Mouse (Mus musculus) brain, embryonic 18.5 days (tissue): ENCODE data around the gene Fgf22.

Experiments
- DNase-seq: peaks from one replicate; pipeline ENCODE4 v3.0.0-alpha.2; 2012; ENCODE audit warnings: low read depth, low spot score

The Fgf22 gene

GRCm38 (mm10) chr10:79767372-79768244 lies 12.7 kb downstream of the Fgf22 start:
- DNase-seq, result peak; percentile 90

DNA sequence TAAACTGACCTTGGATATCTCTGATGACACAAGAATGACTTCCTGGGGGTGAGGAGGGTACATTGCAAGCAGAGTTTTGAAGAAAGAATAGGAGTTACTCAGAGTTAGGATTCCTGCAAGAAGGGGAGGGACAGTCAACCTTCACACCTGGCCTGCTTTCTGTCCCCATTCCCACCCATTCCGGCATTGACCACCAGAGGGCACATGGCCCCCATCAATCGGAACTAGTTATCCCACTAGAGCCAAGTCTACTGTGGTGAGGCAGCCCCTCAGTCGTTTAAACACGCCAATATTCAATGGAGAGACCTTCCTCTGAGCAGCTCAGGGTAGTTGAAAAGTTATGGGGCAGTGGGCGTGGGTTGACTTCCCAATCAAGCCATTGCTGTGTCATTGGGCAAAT lies 13.5 kb downstream of the Fgf22 start:
- no peak for DNase-seq

GRCm38 (mm10) chr10:79769329-79769728 lies 14.5 kb downstream of the Fgf22 start:
- no peak for DNase-seq

DNA sequence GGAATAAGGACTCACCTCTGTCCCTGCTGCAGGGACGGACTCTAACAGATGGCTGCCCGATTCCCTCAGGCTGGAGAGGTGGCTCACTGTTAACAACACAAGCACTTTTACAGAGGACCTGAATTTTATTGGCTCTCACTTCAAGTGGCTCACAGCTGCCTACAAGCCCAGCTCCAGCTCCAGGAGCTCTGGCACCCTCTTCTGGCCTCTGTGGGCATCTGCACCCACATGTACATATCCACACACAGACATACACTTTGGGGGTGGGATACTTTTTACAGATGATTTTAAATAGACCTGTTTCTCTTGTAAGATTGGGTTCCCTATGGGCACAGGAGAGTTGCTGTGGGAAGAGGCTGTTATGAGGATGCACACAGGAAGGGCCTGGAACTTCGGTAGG lies 17.4 kb downstream of the Fgf22 start:
- no peak for DNase-seq

DNA sequence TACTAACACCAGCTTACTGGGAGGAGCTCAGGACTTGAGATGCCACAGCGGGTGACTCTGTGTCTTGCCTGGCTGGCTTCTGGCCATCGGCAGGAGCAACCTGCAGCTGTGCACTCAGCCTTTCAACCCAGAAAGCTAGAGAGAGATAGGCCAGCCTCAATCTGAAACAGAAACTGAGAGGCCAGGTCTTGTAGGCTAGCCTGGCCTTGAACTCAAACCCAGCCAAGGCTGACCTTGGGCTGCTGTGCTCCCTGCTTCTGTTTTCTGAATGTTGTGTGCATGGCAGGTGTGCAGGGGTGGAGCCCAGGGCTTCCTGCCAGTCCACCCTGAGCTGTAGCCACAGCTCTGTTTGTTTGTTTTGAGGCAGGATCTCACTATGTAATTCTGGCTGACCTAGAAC lies 18.3 kb downstream of the Fgf22 start:
- no peak for DNase-seq

GRCm38 (mm10) chr10:79774486-79775279 lies 19.8 kb downstream of the Fgf22 start:
- DNase-seq, result no peak

DNA sequence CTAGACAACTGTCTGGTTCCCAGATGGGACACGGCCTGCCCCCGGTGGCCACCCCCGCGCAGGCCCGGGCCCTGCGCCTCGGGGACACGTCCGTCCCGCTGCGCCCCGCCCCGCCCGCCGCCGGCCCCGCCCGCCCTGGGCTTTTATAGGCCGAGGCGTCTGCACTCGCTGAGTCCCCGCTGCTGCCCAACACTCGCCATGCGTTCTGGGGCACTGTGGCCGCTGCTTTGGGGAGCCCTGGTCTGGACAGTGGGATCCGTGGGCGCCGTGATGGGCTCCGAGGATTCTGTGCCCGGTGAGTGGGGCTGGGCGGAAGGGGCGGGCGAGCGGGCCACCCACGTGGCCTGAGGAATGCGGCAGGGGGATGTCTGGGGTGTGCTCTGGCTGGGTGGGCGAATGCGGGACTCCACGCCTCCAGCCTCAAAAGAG lies 22.2 kb downstream of the Fgf22 start, which contains the start of gene Fstl3:
Gene Fstl3, plus strand, starts transcription at position 170 of the 429 bp plus-strand sequence.
- no peak for DNase-seq

- no peak for DNase-seq
Measured at GRCm38 (mm10) chr10:79778006-79778405, 23.1 kb downstream of the Fgf22 start.

- DNase-seq, result no peak
Measured at GRCm38 (mm10) chr10:79779193-79779592, 24.3 kb downstream of the Fgf22 start.

GRCm38 (mm10) chr10:79779784-79780663 lies 25.1 kb downstream of the Fgf22 start:
- peak; percentile 90 for DNase-seq

DNA sequence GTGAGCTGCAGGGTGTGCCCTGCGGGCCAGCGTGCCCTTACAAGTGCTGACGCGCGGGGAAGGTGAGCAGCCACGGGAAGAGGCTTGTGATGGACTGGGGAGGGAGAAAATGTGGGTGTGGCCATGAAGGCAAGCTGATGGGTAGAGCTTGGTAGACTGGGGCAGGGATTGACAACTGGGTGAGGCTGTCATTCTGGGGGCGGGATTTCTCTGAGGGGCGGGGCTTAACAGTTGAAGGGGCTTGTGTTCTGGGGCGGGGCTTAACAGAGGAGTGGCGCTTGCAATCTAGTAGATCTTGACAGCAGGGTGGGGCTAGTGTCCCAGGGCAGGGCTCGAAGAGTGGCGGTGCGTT lies 25.8 kb downstream of the Fgf22 start:
- peak; percentile 62 for DNase-seq

DNA sequence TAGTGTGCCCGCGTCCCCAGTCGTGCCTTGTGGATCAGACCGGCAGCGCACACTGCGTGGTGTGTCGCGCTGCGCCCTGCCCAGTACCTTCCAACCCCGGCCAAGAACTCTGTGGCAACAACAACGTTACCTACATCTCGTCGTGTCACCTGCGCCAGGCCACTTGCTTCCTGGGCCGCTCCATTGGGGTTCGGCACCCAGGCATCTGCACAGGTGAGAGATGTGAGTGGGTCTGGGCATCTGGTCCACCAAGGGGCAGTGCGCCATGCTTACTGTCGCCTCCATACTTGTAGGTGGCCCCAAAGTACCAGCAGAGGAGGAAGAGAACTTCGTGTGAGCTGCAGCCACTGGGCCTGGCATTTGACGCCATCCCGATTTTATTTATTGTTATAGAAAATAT lies 26.3 kb downstream of the Fgf22 start:
- no peak for DNase-seq

DNA sequence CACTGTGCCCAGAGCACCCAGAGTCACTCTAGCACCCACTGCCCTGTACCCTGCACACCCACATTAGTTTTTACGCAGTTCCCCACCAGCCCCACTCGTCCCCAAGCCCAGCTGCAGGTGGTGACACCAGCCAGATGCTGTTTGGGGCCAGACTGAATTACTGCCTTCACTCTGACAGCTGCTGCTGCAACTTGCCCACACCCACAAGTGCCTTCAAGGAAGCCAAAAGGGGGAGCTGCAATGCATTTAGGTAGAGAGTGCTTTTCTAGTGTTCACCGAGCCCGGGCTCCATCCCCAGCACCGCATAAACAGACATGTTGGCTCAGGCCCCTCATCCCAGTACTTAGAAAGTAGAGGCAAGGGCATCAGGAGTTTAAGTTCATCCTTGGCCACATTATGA lies 27.1 kb downstream of the Fgf22 start:
- no peak for DNase-seq

DNA sequence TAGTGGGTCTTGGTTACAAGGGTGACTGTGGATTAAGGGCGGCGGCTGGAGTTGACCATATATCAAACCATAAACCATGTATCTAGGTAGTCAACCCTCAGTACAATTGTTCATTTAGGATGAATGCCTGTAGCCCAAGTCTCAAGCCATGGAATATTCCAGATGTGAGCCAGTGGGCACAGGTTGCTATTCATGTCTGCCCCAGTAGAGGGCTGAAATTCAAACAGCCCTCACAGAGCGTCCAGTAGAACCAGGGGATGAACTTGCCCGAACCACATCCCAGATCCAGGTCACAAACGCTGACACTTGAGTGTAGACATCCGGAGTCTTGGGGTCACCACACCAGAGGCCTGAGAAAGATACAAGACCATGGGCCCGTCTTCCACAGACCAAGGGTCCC lies 28.2 kb downstream of the Fgf22 start:
- no peak for DNase-seq

- DNase-seq, result no peak
Measured at GRCm38 (mm10) chr10:79783920-79784800, 29.3 kb downstream of the Fgf22 start.

GRCm38 (mm10) chr10:79788386-79789158 lies 33.7 kb downstream of the Fgf22 start:
- no peak for DNase-seq

DNA sequence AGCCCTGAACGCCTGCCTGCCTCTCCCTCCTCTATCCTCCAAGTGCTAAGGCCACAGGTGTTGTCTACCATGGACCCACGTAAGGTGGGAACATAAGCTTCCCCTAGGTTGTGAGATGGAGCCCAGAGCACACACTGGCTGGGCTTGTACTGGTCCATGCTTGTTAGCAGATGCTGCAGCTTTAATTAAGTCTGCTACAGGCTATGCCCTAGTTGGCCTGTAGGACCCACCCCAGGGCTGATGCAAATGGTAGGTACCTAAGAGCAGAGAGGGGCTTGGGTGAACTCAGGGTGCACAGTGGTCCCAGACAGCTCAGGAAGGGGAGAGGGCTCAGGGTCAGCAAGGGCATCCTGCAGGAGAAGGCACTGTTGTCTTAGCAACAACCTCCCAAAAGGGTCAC lies 34.7 kb downstream of the Fgf22 start:
- DNase-seq, result no peak

- DNase-seq, result no peak
Measured at GRCm38 (mm10) chr10:79790861-79791260, 36.0 kb downstream of the Fgf22 start, which contains the start of gene Prss57. Prss57 (minus strand) TSS chr10:79790961.

DNA sequence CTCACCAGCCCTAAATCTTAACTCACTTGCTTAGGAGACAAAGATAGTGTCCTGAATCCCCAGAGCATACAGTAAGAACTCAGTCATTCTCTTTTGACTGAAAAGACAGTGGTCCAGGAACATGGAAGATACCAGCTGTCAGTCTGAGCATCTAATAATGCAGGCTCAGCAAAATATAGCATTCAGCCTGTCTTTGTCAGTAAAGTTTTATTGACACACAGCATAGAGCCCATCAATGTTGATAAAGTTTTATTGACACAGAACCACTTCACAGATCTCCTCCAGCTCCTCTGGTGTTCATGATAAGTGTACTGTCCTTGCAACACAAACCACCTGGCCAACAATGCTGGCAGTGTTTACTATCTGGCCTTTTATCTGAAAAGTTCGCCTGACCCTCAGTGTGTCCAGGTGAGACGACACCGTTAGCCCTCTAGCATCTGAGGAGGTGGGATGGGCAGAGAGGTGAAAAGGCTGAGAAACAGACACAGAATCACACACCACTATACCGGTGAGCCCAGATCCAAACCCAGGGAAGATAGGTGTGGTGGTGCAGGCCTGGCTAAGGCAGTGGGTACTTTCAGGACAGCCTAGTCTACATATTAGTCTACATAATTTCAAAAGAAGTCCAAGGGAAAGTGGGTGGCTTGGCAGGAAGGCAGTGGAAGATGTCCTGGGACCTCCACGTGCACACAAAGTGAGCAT lies 37.6 kb downstream of the Fgf22 start:
- no peak for DNase-seq
